Mouse (Mus musculus) adrenal gland, postnatal 36 days (tissue): ENCODE measurements at regions not wholly inside any gene's neighbourhood (a gene's known extent, or its start where the extent isn't known, plus 50 kb on each side); places are given as distances from the start of the nearest gene placed in this dataset.

ENCODE experiments used
- DNase-seq, 2 experiments: peaks; one replicate each; pipeline ENCODE4 v3.0.0; 2021; ENCODE audit warnings: mixed read lengths in 1 of 2

- DNase-seq: peak; percentile 67 to 80
Observed at GRCm38 (mm10) chr4:24154418-24154817, 341.8 kb upstream of the Mms22l start.

GRCm38 (mm10) chr4:24173750-24174149, 322.5 kb upstream of the Mms22l start:
- DNase-seq: no peak

- no peak for DNase-seq
Observed at GRCm38 (mm10) chr4:24213262-24214036, 282.8 kb upstream of the Mms22l start.

- no peak for DNase-seq
Observed at GRCm38 (mm10) chr4:24214037-24214362, 282.3 kb upstream of the Mms22l start.

GRCm38 (mm10) chr4:24218383-24218934, 277.8 kb upstream of the Mms22l start:
- DNase-seq: no peak

GRCm38 (mm10) chr4:24219074-24219497, 277.2 kb upstream of the Mms22l start:
- DNase-seq: no peak

- DNase-seq: no peak
Observed at GRCm38 (mm10) chr4:24219583-24219982, 276.7 kb upstream of the Mms22l start.

- no peak for DNase-seq
Observed at GRCm38 (mm10) chr4:24245124-24245523, 251.1 kb upstream of the Mms22l start.

GRCm38 (mm10) chr4:24248142-24249054, 247.9 kb upstream of the Mms22l start:
- no peak for DNase-seq

GRCm38 (mm10) chr4:24249243-24249970, 246.8 kb upstream of the Mms22l start:
- DNase-seq: peak in 1 of 2 experiments; percentile 12

GRCm38 (mm10) chr4:24278154-24278553, 218.1 kb upstream of the Mms22l start:
- no peak for DNase-seq
